Mouse (Mus musculus) ES-E14 (cell line): ENCODE data around the gene Rgs19.

Experiments
- CHD2 ChIP-seq: IDR thresholded peaks from 2 replicates; pipeline ENCODE4 v1.6.1; 2014; ENCODE audit warnings: mild to moderate bottlenecking, low read depth, low read length, inconsistent platforms
- HCFC1 ChIP-seq: IDR thresholded peaks from 2 replicates; pipeline ENCODE4 v1.6.1; 2012; ENCODE audit warnings: low read length, inconsistent platforms, borderline replicate concordance; ENCODE audit not compliant: insufficient read depth
- MAFK ChIP-seq: IDR thresholded peaks from 2 replicates; pipeline ENCODE4 v1.6.1; 2014; ENCODE audit warnings: mild to moderate bottlenecking, low read depth, low read length, inconsistent platforms; ENCODE audit not compliant: insufficient read depth

GRCm38 (mm10) chr2:181689466-181690160, 4.2 kb downstream of the Rgs19 start:
- TF ChIP-seq MAFK (no peak), CHD2 (no peak), HCFC1 (no peak)
